Mouse (Mus musculus): ENCODE measurements around the gene Limch1. TPM values are rescaled to one million over a fixed set of nuclear protein-coding genes. Genes with fewer than 3 reads are reported as not detected.

Gene Limch1
- polyA plus RNA-seq, 1 experiment from 2014 or later: 13.0 TPM

DNA sequence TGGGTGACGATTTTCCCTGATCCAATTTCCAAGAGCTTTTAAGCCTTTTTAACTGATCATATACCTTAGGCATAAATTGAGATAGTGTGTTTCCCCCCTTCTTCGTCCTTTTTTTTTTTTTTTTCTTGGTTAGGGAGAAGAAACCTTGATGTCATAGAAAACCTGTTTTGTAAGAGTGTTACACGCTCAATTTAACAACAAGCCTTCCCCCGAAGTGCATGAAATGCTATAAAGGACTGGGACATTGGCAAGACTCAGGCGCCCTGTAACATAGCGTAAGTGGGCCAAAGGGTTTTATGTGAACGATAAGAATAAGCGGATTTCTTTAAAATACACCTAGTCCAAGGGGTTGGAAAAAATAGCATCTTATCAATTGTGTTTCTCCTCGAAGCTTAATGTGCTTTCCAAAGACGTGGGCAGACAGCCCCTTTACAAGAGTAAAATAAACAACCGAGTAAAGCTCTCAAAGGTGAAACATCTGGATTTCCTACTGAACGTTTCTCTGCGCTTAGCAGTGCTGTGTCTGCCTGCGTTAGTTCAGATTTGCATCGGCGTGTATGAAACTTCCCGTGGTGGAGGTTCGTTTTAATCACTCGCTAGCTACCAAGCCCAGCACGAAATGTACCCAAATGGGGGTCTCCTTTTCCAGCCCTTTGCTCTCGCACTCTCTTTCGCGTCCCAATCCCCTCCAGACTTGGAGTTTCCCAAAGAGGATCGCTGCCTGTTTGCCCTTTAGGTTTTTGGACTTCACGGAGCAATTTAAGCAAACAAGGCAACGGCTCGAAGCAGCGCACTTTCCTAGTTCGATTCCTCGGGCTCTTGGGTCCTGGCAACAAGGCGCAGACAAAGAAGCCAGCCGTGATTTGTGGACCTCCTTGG is 354.0 kb downstream of the Limch1 start:
- Histone ChIP-seq H3K27ac (ENCODE audit: low read length) (peak overlapping the region; percentile 30), H3K36me3 (ENCODE audit: control insufficient read depth, insufficient read depth, low read length) (no peaks in the 10 kb centered on the region), H3K4me3 (replicated peaks; ENCODE audit: low read length) (peak overlapping the region; percentile 14; the same call in 1 of the 2 replicates), H3K9ac (ENCODE audit: low read length) (no peak overlapping the region), H3K9me3 (replicated peaks; ENCODE audit: control insufficient read depth, low read length) (no peaks in the 10 kb centered on the region), H3K4me2 (ENCODE audit: low read depth, low read length) (no peak overlapping the region), H3K27me3 (ENCODE audit: control insufficient read depth, insufficient read depth, low read length) (peaks cover 90% of the 10 kb centered on the region), H3K4me1 (ENCODE audit: control insufficient read depth, insufficient read depth, low read length) (peaks cover 2% of the 10 kb centered on the region; the same call in 1 of the 2 replicates)
- ATAC-seq (ENCODE audit: insufficient read depth, low FRiP score): no peak
- WGBS: 2% methylated on average over 32 of the region's 32 CpGs

- peaks cover 2% of the 10 kb centered on the region; the same call in 1 of the 2 replicates for H3K4me1 ChIP-seq (ENCODE audit: control insufficient read depth, insufficient read depth, low read length)
- peaks cover 82% of the 10 kb centered on the region for H3K27me3 ChIP-seq (ENCODE audit: control insufficient read depth, insufficient read depth, low read length)
- WGBS: 3% methylated on average over 34 of the region's 34 CpGs
- H3K4me2 ChIP-seq (ENCODE audit: low read depth, low read length): no peak overlapping the region
- no peak overlapping the region; the same call in 1 of the 2 replicates for H3K27ac ChIP-seq (ENCODE audit: low read length)
- no peaks in the 10 kb centered on the region for H3K9me3 ChIP-seq (replicated peaks; ENCODE audit: control insufficient read depth, low read length)
- H3K4me3 ChIP-seq (replicated peaks; ENCODE audit: low read length): 0 out of 2 replicates have a peak overlapping the region, but pooled peaks have one; percentile 1
- no peaks in the 10 kb centered on the region for H3K36me3 ChIP-seq (ENCODE audit: control insufficient read depth, insufficient read depth, low read length)
- ATAC-seq (ENCODE audit: insufficient read depth, low FRiP score): no peak
- no peak overlapping the region for H3K9ac ChIP-seq (ENCODE audit: low read length)
Measured at GRCm38 (mm10) chr5:67100564-67101394, 355.2 kb downstream of the Limch1 start.

GRCm38 (mm10) chr5:67101395-67101760 is 355.8 kb downstream of the Limch1 start:
- Histone ChIP-seq H3K9me3 (replicated peaks; ENCODE audit: control insufficient read depth, low read length) (no peaks in the 10 kb centered on the region), H3K4me3 (replicated peaks; ENCODE audit: low read length) (no peak overlapping the region), H3K36me3 (ENCODE audit: control insufficient read depth, insufficient read depth, low read length) (no peaks in the 10 kb centered on the region), H3K27me3 (ENCODE audit: control insufficient read depth, insufficient read depth, low read length) (peaks cover 76% of the 10 kb centered on the region), H3K4me2 (ENCODE audit: low read depth, low read length) (no peak overlapping the region), H3K9ac (ENCODE audit: low read length) (no peak overlapping the region), H3K4me1 (ENCODE audit: control insufficient read depth, insufficient read depth, low read length) (no peaks in the 10 kb centered on the region), H3K27ac (ENCODE audit: low read length) (peak overlapping the region; percentile 7; the same call in 1 of the 2 replicates)
- peak; percentile 12; the same call in 1 of the 2 replicates for ATAC-seq (ENCODE audit: insufficient read depth, low FRiP score)
- WGBS: 4% methylated on average over 9 of the region's 9 CpGs

DNA sequence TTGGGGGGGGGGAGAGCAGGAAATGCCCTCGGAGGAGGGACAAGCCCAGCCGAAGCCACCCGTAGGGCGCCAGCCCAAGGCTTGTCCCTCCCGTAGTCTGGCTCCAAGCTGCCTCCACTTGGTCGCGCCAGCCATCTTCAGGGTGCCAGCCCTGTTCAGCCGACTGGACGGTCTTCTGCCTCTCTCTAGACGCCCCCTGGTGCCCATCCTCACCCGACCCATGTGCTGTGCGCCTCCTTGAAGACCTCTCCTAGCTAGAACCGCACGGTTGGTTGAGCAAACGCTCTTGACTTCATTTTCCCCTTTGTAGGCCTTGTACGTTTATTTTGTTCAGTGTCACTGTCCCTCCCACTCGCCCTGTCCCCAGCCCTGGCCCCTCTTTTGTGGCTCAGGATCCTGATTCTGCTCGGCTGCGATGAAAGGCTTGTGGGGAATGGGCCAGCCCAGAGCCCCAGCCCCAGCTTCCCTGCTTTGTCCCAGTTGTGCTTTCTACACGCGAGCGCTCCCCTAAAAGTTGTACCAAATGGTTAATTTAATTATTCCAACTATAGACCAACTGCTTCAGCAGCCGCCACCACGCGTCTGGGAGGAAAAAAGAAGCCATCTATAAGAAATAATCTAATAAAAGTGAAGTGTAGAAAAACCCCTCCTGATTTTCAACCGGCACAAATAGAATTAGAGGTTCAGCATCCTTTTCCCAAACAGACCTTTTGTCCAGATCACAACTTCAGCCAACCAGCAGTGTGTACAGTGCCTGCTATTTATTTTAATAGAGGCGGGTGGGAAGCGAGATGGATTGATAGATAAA is 356.4 kb downstream of the Limch1 start:
- H3K4me3 ChIP-seq (replicated peaks; ENCODE audit: low read length): no peak overlapping the region
- ATAC-seq (ENCODE audit: insufficient read depth, low FRiP score): peak; percentile 53; the same call in 1 of the 2 replicates
- H3K4me1 ChIP-seq (ENCODE audit: control insufficient read depth, insufficient read depth, low read length): no peaks in the 10 kb centered on the region
- no peaks in the 10 kb centered on the region for H3K9me3 ChIP-seq (replicated peaks; ENCODE audit: control insufficient read depth, low read length)
- H3K9ac ChIP-seq (ENCODE audit: low read length): no peak overlapping the region
- no peak overlapping the region for H3K4me2 ChIP-seq (ENCODE audit: low read depth, low read length)
- H3K27ac ChIP-seq (ENCODE audit: low read length): peak overlapping the region; percentile 7; the same call in 1 of the 2 replicates
- WGBS: 4% methylated on average over 28 of the region's 28 CpGs
- H3K27me3 ChIP-seq (ENCODE audit: control insufficient read depth, insufficient read depth, low read length): peaks cover 75% of the 10 kb centered on the region
- no peaks in the 10 kb centered on the region for H3K36me3 ChIP-seq (ENCODE audit: control insufficient read depth, insufficient read depth, low read length)

GRCm38 (mm10) chr5:67103016-67103415 is 357.4 kb downstream of the Limch1 start:
- H3K4me2 ChIP-seq (ENCODE audit: low read depth, low read length): no peak overlapping the region
- no peaks in the 10 kb centered on the region for H3K4me1 ChIP-seq (ENCODE audit: control insufficient read depth, insufficient read depth, low read length)
- H3K4me3 ChIP-seq (replicated peaks; ENCODE audit: low read length): no peak overlapping the region
- 11% methylated on average over 3 of the region's 3 CpGs for WGBS
- H3K9me3 ChIP-seq (replicated peaks; ENCODE audit: control insufficient read depth, low read length): no peaks in the 10 kb centered on the region
- H3K27me3 ChIP-seq (ENCODE audit: control insufficient read depth, insufficient read depth, low read length): peaks cover 66% of the 10 kb centered on the region
- no peaks in the 10 kb centered on the region for H3K36me3 ChIP-seq (ENCODE audit: control insufficient read depth, insufficient read depth, low read length)
- H3K27ac ChIP-seq (ENCODE audit: low read length): no peak overlapping the region
- H3K9ac ChIP-seq (ENCODE audit: low read length): no peak overlapping the region
- no peak for ATAC-seq (ENCODE audit: insufficient read depth, low FRiP score)

DNA sequence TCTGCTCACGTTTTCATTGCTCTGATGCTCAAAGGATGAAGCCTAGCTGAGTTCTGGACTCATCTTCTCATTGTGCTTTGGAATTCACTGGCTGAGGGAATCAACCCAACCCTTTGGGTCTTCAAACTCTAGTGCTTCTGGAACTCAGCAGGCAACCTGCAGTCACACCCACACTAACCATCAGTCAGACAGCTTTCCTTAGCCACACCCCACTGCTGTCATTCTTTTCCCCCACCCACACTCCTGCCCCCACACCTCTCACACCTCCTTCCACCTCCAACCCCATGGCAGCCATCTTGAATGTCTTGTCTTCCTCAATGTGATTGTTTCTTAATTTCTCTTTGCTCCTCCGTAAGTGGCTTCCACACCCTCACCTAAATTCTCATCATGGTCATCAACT is 360.6 kb downstream of the Limch1 start:
- H3K4me2 ChIP-seq (ENCODE audit: low read depth, low read length): no peak overlapping the region
- no peaks in the 10 kb centered on the region for H3K36me3 ChIP-seq (ENCODE audit: control insufficient read depth, insufficient read depth, low read length)
- H3K4me1 ChIP-seq (ENCODE audit: control insufficient read depth, insufficient read depth, low read length): no peaks in the 10 kb centered on the region
- H3K4me3 ChIP-seq (replicated peaks; ENCODE audit: low read length): no peak overlapping the region
- no peak overlapping the region for H3K27ac ChIP-seq (ENCODE audit: low read length)
- no peak overlapping the region for H3K9ac ChIP-seq (ENCODE audit: low read length)
- no peak for ATAC-seq (ENCODE audit: insufficient read depth, low FRiP score)
- no peaks in the 10 kb centered on the region for H3K9me3 ChIP-seq (replicated peaks; ENCODE audit: control insufficient read depth, low read length)
- WGBS: 76% methylated on average over 2 of the region's 2 CpGs
- peaks cover 36% of the 10 kb centered on the region for H3K27me3 ChIP-seq (ENCODE audit: control insufficient read depth, insufficient read depth, low read length)

Small RNA genes lying within 50 kb of the gene (microRNA-seq; reads per million reads assigned to microRNA genes)
- not detected for gene Gm23841

Other genes with a start within 250 kb of the Limch1 start
- gene Apbb2, start 127.0 kb upstream of the Limch1 start, polyA plus RNA-seq (2015; fragmentation: Nextera tagmentation; extraction: Ambion mirVana): 33.7 and 33.9 TPM in 2 replicates
- 62.1 and 76.3 TPM in 2 replicates for gene Uchl1, start 69.7 kb upstream of the Limch1 start, polyA plus RNA-seq (2015; fragmentation: Nextera tagmentation; extraction: Ambion mirVana)

Measured in stomach, embryonic 16.5 days (tissue).